Mouse (Mus musculus) olfactory bulb, adult 2 months (tissue): ENCODE data around the gene Nans.

Experiments
- CTCF ChIP-seq: fragments of 200-500 bp; IDR thresholded peaks from 2 replicates; pipeline ENCODE4 v1.5.1; 2012; ENCODE audit warnings: low read depth, mild to moderate bottlenecking, low read length, moderate library complexity; ENCODE audit not compliant: insufficient read depth
- POLR2A ChIP-seq: fragments of 200-500 bp; IDR thresholded peaks from 2 replicates; pipeline ENCODE4 v1.6.1; 2012; ENCODE audit warnings: mild to moderate bottlenecking, low read depth, low read length, moderate library complexity; ENCODE audit not compliant: insufficient read depth

GRCm38 (mm10) chr4:46463130-46463830 lies 25.8 kb upstream of the Nans start:
- TF ChIP-seq POLR2A (no peak), CTCF (no peak)
